Mouse (Mus musculus) 3134 (cell line): ENCODE results near the gene Cdan1.
"Not testable (repeated sequence)": the region's sequence is repeated elsewhere in the genome, so short reads cannot be mapped to it uniquely, and the experiment has no call there.

Source experiments
- DNase-seq: peaks from one replicate; pipeline ENCODE4 v3.0.0-alpha.2; 2011; ENCODE audit warnings: low spot score; ENCODE audit not compliant: insufficient read length; ENCODE audit errors: extremely low read depth

The Cdan1 gene

GRCm38 (mm10) chr2:120761922-120762321, 88.0 kb downstream of the Cdan1 start:
- no peak for DNase-seq

DNA sequence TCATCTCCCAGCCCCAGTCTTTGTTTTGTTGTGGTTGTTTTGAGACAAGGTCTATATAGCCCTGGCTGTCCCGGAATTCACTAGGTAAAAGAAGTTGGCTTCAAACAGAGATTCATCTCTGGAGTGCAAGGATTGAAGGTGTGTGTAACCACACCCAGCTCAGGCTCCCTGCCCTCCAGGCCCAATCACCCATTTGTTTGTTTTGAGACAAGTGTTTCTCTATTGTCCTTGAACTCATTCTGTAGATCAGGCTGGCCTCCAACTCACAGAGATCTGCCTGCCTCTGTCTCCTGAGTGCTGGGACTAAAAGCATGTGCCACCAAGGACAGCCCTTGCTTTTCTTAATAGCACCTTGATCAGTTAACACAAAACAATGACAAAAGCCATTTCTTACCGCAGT, 101.9 kb downstream of the Cdan1 start:
- no peak for DNase-seq

DNA sequence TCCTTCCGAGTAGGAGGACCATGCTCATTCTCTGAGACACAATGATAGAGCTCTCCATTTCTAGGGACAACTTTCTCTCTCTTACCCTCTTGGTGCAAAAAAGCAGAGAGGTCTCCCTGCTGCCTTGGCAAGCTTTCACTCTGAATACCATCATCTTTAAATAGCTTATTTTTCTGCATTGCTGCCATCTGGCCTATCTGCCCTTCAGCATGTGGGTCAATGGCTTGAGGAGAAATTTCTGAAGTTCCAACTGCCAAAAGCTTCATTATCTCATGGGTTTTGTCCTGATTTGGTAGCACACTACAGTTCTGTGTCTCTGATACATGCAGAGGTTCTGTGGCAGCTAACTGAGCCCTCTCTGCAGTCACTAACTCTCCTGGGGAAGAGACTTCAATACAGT, 104.4 kb downstream of the Cdan1 start:
- DNase-seq = no peak

GRCm38 (mm10) chr2:120731877-120732530, 117.9 kb downstream of the Cdan1 start:
- DNase-seq = no peak

GRCm38 (mm10) chr2:120731167-120731862, 118.6 kb downstream of the Cdan1 start:
- peak; percentile 97 for DNase-seq

GRCm38 (mm10) chr2:120730639-120731166, 119.2 kb downstream of the Cdan1 start:
- no peak for DNase-seq

- DNase-seq = peak; percentile 27
These were observed 119.9 kb downstream of the Cdan1 start for GRCm38 (mm10) chr2:120729775-120730585.

- DNase-seq = no peak
These were observed 125.8 kb downstream of the Cdan1 start for GRCm38 (mm10) chr2:120724176-120724575.

GRCm38 (mm10) chr2:120723621-120724020, 126.3 kb downstream of the Cdan1 start:
- DNase-seq = no peak

GRCm38 (mm10) chr2:120722491-120722890, 127.4 kb downstream of the Cdan1 start:
- DNase-seq = no peak

DNA sequence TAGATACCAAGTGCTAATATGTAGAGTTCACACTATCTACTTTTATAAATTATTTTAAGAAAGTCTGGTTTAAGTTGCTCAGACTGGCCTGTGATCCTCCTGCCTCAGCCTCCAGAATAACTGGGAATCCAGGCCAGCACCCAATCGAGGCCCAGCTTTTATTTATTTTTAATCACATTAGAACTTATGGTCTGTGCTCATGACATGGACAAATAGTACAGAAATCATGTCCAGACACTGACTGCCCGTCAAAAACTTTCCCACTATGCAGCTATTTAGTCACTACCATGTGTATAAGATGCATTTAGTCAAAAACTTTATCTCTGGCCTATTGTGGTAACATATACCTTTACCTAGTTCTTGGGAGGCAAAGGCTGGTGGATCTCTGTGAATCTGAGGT, 128.0 kb downstream of the Cdan1 start:
- DNase-seq = no peak

- no peak for DNase-seq
These were observed 129.1 kb downstream of the Cdan1 start for GRCm38 (mm10) chr2:120720821-120721220.

DNA sequence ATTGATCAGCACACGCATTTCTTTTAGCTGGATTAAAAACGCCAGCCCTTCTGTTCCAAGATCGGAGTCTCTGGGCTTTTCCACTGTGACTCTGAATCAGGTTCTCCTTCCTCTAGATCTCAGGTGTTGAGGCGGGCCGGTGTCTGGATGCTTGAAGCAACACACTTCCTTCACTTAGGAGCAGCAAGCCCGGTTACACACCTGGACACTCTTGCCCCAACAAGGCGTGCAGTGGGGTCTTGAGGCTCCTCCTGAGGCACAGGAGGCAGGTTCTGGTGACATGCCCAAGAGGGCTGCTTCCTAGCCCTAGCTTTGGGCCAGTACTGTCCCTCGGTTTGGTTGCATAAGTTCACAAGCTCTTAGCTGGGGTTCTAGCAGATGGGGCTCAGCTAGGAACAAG, 131.4 kb downstream of the Cdan1 start:
- no peak for DNase-seq

- no peak for DNase-seq
These were observed 136.5 kb downstream of the Cdan1 start for GRCm38 (mm10) chr2:120713441-120713840.

DNA sequence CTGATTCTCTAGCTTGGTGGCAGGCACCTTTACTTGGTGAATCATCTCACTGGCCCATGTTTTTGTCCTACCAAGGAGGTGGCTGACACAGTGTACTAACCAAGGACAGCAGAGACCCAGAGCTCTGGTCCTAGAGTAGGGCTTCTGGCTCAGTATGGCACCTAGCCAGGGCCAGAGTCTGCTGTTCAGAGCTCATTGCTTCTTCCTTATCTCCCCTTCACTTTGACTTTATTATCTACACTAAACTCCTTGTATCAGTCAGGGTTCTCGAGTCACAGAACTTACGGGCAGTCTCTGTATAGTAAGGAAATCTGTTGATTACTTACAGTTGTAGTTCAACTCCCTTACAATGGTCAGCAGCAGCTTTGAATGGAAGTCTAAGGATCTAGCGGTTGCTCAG, 139.0 kb downstream of the Cdan1 start:
- no peak for DNase-seq

DNA sequence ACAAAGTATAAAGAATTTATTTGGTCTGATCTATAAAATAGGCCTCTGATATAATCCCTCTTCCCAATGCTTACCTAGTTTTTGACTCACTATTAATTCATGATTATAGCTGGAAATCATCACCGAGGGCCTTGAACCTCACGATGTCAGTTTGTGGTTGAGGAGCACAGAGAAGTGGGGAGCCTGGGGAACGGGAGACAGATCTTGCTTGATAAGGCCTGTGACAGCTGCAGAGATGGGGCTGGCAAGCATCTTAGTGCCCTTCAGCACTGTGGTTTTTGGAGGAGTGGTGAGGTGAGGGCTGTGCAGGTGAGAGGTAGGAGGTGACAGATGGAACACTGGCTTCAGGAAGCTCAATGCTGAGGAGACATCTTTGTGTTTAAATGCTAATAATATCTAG, 139.8 kb downstream of the Cdan1 start:
- no peak for DNase-seq

- DNase-seq = no peak
These were observed 142.9 kb downstream of the Cdan1 start for GRCm38 (mm10) chr2:120707041-120707440.

DNA sequence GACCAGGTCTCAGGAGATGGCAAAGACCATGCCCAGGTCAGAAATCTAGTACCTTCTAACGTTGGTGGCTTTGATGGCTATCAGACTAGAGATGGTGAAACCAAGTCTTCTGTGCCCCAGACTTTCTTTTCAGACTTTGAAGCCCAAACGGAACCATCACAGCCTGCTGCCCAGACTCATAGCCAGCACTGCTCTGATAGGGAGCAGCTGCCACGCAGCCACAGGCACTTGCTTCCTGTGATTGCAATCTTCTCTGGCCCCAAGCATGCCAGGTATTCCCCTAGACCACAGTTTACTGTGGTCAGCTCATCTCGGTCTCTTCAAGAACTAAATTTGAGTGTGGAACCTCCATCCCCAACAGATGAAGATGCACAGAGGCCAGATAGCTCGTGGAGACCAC, 147.3 kb downstream of the Cdan1 start:
- no peak for DNase-seq

DNA sequence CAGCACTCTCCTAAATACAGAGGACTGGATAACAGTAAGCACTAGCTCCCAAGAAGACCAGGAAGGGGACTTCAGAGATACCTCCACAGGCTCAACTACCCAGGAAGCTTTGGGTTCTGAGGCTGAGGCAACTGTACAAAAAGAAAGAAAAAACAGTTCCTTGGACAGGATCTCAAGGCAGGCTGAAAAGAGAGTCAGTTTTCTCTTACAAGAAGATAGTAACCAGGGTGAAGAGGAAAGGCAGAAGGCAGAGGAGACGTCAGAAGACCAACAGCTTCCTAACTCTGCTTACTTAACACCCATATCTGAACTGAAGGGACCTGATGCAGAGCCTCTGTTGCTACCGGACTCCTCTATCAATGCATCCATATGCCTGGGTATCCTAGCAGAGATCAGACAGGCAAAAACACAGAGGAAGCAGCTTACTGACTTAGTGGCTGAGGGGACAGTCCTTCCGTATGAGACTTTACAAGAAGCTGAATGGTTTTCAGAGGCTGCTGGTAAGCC, 149.5 kb downstream of the Cdan1 start:
- no peak for DNase-seq

DNA sequence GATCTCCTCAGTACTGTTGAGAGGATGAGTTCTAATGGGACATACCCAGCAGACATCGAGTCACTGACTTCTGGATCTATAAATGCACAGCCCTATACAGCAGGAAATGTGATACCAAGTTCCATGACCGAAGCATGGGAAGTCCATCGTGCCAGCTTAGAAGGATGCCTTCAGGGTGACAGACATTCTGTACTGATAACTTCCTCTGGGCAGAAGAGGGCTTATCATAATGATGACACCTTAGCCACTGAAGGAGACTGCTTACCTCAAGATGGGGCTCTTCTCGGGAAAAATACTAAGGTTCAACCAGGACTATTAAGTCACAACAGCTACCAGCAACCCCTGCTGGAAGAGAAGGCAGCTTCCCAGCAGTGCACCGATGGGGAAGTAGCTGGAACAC, 152.2 kb downstream of the Cdan1 start:
- DNase-seq = no peak

DNA sequence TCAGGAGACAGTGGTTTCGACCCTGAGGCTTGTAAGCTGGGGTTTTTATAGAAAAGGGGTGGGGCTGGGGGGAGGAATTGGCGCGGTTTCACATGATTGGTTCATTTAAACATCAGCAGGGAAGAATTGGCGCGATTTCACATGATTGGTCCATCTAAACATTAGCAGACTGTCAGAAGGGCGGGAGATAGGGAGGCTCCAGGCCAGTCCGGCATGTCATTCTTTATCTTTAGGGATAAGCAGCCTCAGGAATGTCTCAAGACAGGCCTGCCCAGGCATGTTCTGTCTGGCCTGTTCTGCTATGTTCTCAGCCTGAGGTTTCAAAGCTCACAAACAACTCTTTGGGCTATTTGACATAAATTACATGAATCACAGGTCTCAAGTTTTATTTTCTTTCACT, 168.8 kb downstream of the Cdan1 start:
- DNase-seq = not testable (repeated sequence)
